Mouse (Mus musculus): ENCODE results near the gene Fam107b.

GRCm38 (mm10) chr2:3522558-3522957, 47.7 kb upstream of the Fam107b start:
- TF ChIP-seq CTCF (IDR thresholded peaks at IDR 0.05; ENCODE audit: low read depth, low read length) (no peak), TAL1 (conservative IDR thresholded peaks at IDR 0.05; ENCODE audit: low read depth, low read length) (no peak), GATA1 (IDR thresholded peaks at IDR 0.05; ENCODE audit: borderline replicate concordance, low read length) (no peak), GATA2 (IDR thresholded peaks at IDR 0.05; ENCODE audit: borderline replicate concordance, low read depth, low read length) (no peak), POLR2AphosphoS5 (IDR thresholded peaks at IDR 0.05; ENCODE audit: insufficient replicate concordance, low read depth, low read length) (no peak)
